Mouse (Mus musculus) embryonic facial prominence, embryonic 11.5 days (tissue): Measurements from ENCODE around the gene Gpr183. TPM values are rescaled to one million over a fixed set of nuclear protein-coding genes. Genes with fewer than 3 reads are reported as not detected.

ENCODE experiments used
- ATAC-seq: fragments of 200-750 bp; cut with Nextera tagmentation; replicated peaks from 2 replicates; pipeline ENCODE4 v1.8.0; 2017; ENCODE audit warnings: low read depth; ENCODE audit not compliant: insufficient number of reproducible peaks, low FRiP score, low TSS enrichment
- DNase-seq: peaks from one replicate; pipeline ENCODE4 v3.0.0-alpha.2; 2015; ENCODE audit warnings: low spot score
- H3K27ac ChIP-seq: fragments of 300-500 bp; sonication (generic); replicated peaks from 2 replicates; pipeline ENCODE4 v1.5.1; 2014; ENCODE audit warnings: mild to moderate bottlenecking, low read depth, low read length, control low read depth
- H3K27me3 ChIP-seq: fragments of 300-500 bp; sonication (generic); 2 replicates; pipeline ENCODE4 v1.6.1; 2014; ENCODE audit warnings: mild to moderate bottlenecking, low read length, moderate library complexity, mixed read lengths; ENCODE audit not compliant: control insufficient read depth, insufficient read depth
- H3K36me3 ChIP-seq: fragments of 300-500 bp; sonication (generic); replicated peaks from 2 replicates; pipeline ENCODE4 v1.6.1; 2014; ENCODE audit warnings: low read depth, mild to moderate bottlenecking, low read length, moderate library complexity, mixed read lengths; ENCODE audit not compliant: control insufficient read depth, insufficient read depth
- H3K4me1 ChIP-seq: fragments of 300-500 bp; sonication (generic); 2 replicates; pipeline ENCODE4 v1.6.1; 2014; ENCODE audit warnings: low read length, mixed read lengths; ENCODE audit not compliant: control insufficient read depth, insufficient read depth
- H3K4me2 ChIP-seq: fragments of 300-500 bp; sonication (generic); 2 replicates; pipeline ENCODE4 v1.6.1; 2014; ENCODE audit warnings: low read depth, mild to moderate bottlenecking, control low read depth, low read length, moderate library complexity
- H3K4me3 ChIP-seq: fragments of 300-500 bp; sonication (generic); 2 replicates; pipeline ENCODE4 v1.5.1; 2014; ENCODE audit warnings: low read depth, low read length, control low read depth
- H3K9ac ChIP-seq: fragments of 300-500 bp; sonication (generic); replicated peaks from 2 replicates; pipeline ENCODE4 v1.6.1; 2014; ENCODE audit warnings: mild to moderate bottlenecking, control low read depth, low read length
- H3K9me3 ChIP-seq: fragments of 300-500 bp; sonication (generic); replicated peaks from 2 replicates; pipeline ENCODE4 v1.6.1; 2016; ENCODE audit warnings: mild to moderate bottlenecking, low read length, inconsistent platforms, mixed read lengths; ENCODE audit not compliant: control insufficient read depth
- WGBS: fragments of 180-500 bp; shearing (Covaris S2); extraction: QIAGEN DNeasy Blood & Tissue Kit; methylation state at CpG from one replicate; pipeline ENCODE4 v1.1.7; 2014; 5-methylcytosine and 5-hydroxymethylcytosine counted together
- polyA plus RNA-seq: library from polyadenylated mRNA; unstranded; fragments of >200 nt; fragmentation: Nextera tagmentation; extraction: Ambion mirVana; gene quantifications from 2 replicates; pipeline ENCODE4 v1.2.1, GENCODE M21; 2014

The Gpr183 gene
- polyA plus RNA-seq: 3.7 and 4.3 TPM in 2 replicates

- 52% methylated on average over 6 of the region's 6 CpGs for WGBS
- no peak within 1 kb of the TSS for H3K4me3 ChIP-seq
- no peak within 1 kb of the TSS for H3K4me2 ChIP-seq
- DNase-seq (no peak), ATAC-seq (no peak)
- H3K36me3 ChIP-seq: no peaks in the 10 kb centered on the region
- no peaks in the 10 kb centered on the region for H3K27me3 ChIP-seq
- H3K4me1 ChIP-seq: no peaks in the 10 kb centered on the region
- H3K9ac ChIP-seq: no peak within 1 kb of the TSS
- no peak within 1 kb of the TSS for H3K27ac ChIP-seq
- no peaks in the 10 kb centered on the region for H3K9me3 ChIP-seq
Measured at GRCm38 (mm10) chr14:121964990-121965389, at the start of gene Gpr183. Gene Gpr183, minus strand, starts transcription at chr14:121965195.

- no peak overlapping the region for H3K27ac ChIP-seq
- no peak overlapping the region for H3K9ac ChIP-seq
- no peak overlapping the region for H3K4me3 ChIP-seq
- H3K9me3 ChIP-seq: no peaks in the 10 kb centered on the region
- H3K4me1 ChIP-seq: no peaks in the 10 kb centered on the region
- no peaks in the 10 kb centered on the region for H3K27me3 ChIP-seq
- no peaks in the 10 kb centered on the region; the same call in 1 of the 2 replicates for H3K36me3 ChIP-seq
- WGBS: 88% methylated on average over 14 of the region's 14 CpGs
- DNase-seq (no peak), ATAC-seq (no peak)
- no peak overlapping the region for H3K4me2 ChIP-seq
Measured at GRCm38 (mm10) chr14:122013417-122013951, 48.5 kb upstream of the Gpr183 start.

- Histone ChIP-seq H3K27me3 (no peaks in the 10 kb centered on the region), H3K36me3 (no peaks in the 10 kb centered on the region; the same call in 1 of the 2 replicates), H3K9me3 (no peaks in the 10 kb centered on the region), H3K4me3 (no peak overlapping the region), H3K9ac (no peak overlapping the region), H3K4me1 (no peaks in the 10 kb centered on the region), H3K4me2 (no peak overlapping the region), H3K27ac (no peak overlapping the region)
- ATAC-seq (no peak), DNase-seq (no peak)
- WGBS: 72% methylated on average over 13 of the region's 13 CpGs
Measured at GRCm38 (mm10) chr14:122012814-122013213, 47.8 kb upstream of the Gpr183 start.

DNA sequence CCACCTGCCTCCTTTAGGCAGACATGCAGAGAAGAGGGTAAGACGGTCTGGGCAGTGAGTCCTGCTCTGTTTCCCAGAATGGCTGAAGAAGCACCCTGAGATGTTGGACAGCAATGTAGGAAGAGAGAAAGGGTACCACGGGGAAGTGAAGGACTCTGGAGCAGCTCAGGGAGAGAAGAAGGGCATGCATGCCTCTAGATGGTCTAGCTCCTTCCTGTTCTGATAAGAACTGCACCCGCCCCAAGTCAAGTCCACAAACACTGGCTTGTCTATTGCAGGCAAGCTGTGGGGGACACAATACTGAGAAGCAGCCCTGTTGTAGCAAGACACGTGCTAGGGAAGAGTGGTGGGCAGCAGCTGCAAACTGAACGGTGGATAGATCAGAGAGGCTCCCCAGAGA is 47.2 kb upstream of the Gpr183 start:
- H3K4me2 ChIP-seq: no peak overlapping the region
- H3K27me3 ChIP-seq: no peaks in the 10 kb centered on the region
- WGBS: 77% methylated on average over 5 of the region's 5 CpGs
- no peaks in the 10 kb centered on the region; the same call in 1 of the 2 replicates for H3K36me3 ChIP-seq
- no peaks in the 10 kb centered on the region for H3K9me3 ChIP-seq
- H3K9ac ChIP-seq: no peak overlapping the region
- H3K4me3 ChIP-seq: no peak overlapping the region
- no peaks in the 10 kb centered on the region for H3K4me1 ChIP-seq
- no peak overlapping the region for H3K27ac ChIP-seq
- DNase-seq (no peak), ATAC-seq (no peak)

GRCm38 (mm10) chr14:122011768-122012167 is 46.8 kb upstream of the Gpr183 start:
- H3K36me3 ChIP-seq: no peaks in the 10 kb centered on the region; the same call in 1 of the 2 replicates
- no peak overlapping the region for H3K9ac ChIP-seq
- no peak overlapping the region for H3K4me2 ChIP-seq
- WGBS: 92% methylated on average over 8 of the region's 8 CpGs
- no peaks in the 10 kb centered on the region for H3K9me3 ChIP-seq
- no peaks in the 10 kb centered on the region for H3K4me1 ChIP-seq
- no peak overlapping the region for H3K27ac ChIP-seq
- ATAC-seq (no peak), DNase-seq (no peak)
- H3K4me3 ChIP-seq: no peak overlapping the region
- no peaks in the 10 kb centered on the region for H3K27me3 ChIP-seq

- Histone ChIP-seq H3K4me1 (no peaks in the 10 kb centered on the region), H3K4me2 (no peak overlapping the region), H3K9me3 (no peaks in the 10 kb centered on the region), H3K27me3 (no peaks in the 10 kb centered on the region), H3K27ac (no peak overlapping the region), H3K36me3 (no peaks in the 10 kb centered on the region; the same call in 1 of the 2 replicates), H3K4me3 (no peak overlapping the region), H3K9ac (no peak overlapping the region)
- DNase-seq (no peak), ATAC-seq (no peak)
- 90% methylated on average over 7 of the region's 7 CpGs for WGBS
Measured at GRCm38 (mm10) chr14:122010301-122010700, 45.3 kb upstream of the Gpr183 start.

GRCm38 (mm10) chr14:122009502-122009901 is 44.5 kb upstream of the Gpr183 start:
- Histone ChIP-seq H3K27me3 (no peaks in the 10 kb centered on the region), H3K9me3 (no peaks in the 10 kb centered on the region), H3K9ac (no peak overlapping the region), H3K4me3 (no peak overlapping the region), H3K4me2 (no peak overlapping the region), H3K36me3 (no peaks in the 10 kb centered on the region; the same call in 1 of the 2 replicates), H3K4me1 (no peaks in the 10 kb centered on the region), H3K27ac (no peak overlapping the region)
- 91% methylated on average over 13 of the region's 13 CpGs for WGBS
- DNase-seq (no peak), ATAC-seq (no peak)

DNA sequence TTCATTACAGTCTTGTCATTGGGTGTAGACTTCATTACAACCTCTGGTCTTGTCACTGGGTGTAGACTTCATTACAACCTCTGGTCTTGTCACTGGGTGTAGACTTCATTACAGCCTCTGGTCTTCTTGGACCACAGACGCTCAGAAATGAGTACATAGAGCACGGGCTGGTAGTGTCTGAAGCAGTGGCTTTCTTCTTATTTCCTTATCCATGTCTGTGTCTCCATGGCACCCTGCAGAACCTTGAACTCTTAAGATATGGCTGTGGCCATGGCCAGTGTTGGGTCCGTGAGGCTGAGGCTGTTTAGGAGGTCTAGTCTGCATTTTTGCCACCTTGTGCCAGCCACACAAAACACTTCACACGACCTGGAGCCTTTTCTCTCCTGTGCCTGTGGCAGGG is 43.3 kb upstream of the Gpr183 start:
- H3K4me3 ChIP-seq: no peak overlapping the region

More for the DNA sequence above, 43.3 kb upstream of the Gpr183 start:
- Histone ChIP-seq H3K4me1 (no peaks in the 10 kb centered on the region), H3K27ac (no peak overlapping the region), H3K36me3 (no peaks in the 10 kb centered on the region), H3K4me2 (no peak overlapping the region), H3K9ac (no peak overlapping the region), H3K9me3 (no peaks in the 10 kb centered on the region), H3K27me3 (no peaks in the 10 kb centered on the region)
- no peak for ATAC-seq
- 85% methylated on average over 4 of the region's 4 CpGs for WGBS
- no peak for DNase-seq
